Mouse (Mus musculus) forebrain, postnatal 0 days (tissue): Measurements from ENCODE around the gene Rps27rt. TPM values are rescaled to one million over a fixed set of nuclear protein-coding genes. Genes with fewer than 3 reads are reported as not detected.

Experiments used
- ATAC-seq: fragments of 200-750 bp; cut with Nextera tagmentation; 2 replicates; pipeline ENCODE4 v1.8.0; 2017; ENCODE audit warnings: mild to moderate bottlenecking, moderate library complexity
- DNase-seq: peaks from one replicate; pipeline ENCODE4 v3.0.0-alpha.2; 2015
- H3K27ac ChIP-seq: fragments of 300-500 bp; sonication (generic); 2 replicates; pipeline ENCODE4 v1.5.1; 2014; ENCODE audit warnings: low read depth, mild to moderate bottlenecking, antibody characterized with exemption, low read length, moderate library complexity, mixed read lengths
- H3K27me3 ChIP-seq: fragments of 300-500 bp; sonication (generic); 2 replicates; pipeline ENCODE4 v1.6.1; 2014; ENCODE audit warnings: mild to moderate bottlenecking, low read length, mixed read lengths; ENCODE audit not compliant: insufficient read depth
- H3K36me3 ChIP-seq: fragments of 300-500 bp; sonication (generic); 2 replicates; pipeline ENCODE4 v1.6.1; 2014; ENCODE audit warnings: mild to moderate bottlenecking, moderate library complexity; ENCODE audit not compliant: insufficient read depth
- H3K4me1 ChIP-seq: fragments of 300-500 bp; sonication (generic); 2 replicates; pipeline ENCODE4 v1.6.1; 2014; ENCODE audit warnings: antibody characterized with exemption; ENCODE audit not compliant: insufficient read depth
- H3K4me2 ChIP-seq: fragments of 300-500 bp; sonication (generic); 2 replicates; pipeline ENCODE4 v1.6.1; 2014; ENCODE audit warnings: low read depth, mild to moderate bottlenecking, moderate library complexity
- H3K4me3 ChIP-seq: fragments of 300-500 bp; sonication (generic); 2 replicates; pipeline ENCODE4 v1.5.1; 2014; ENCODE audit warnings: low read depth, low read length, mixed read lengths
- H3K9ac ChIP-seq: fragments of 300-500 bp; sonication (generic); 2 replicates; pipeline ENCODE4 v1.6.1; 2014; ENCODE audit warnings: mild to moderate bottlenecking
- H3K9me3 ChIP-seq: fragments of 300-500 bp; sonication (generic); 2 replicates; pipeline ENCODE4 v1.6.1; 2016; ENCODE audit warnings: low read length
- CTCF ChIP-seq: sonication (generic); IDR thresholded peaks from 2 replicates; pipeline ENCODE4 v1.5.1; 2016; ENCODE audit warnings: antibody characterized with exemption, control low read depth, low read depth
- WGBS: fragments of 180-500 bp; shearing (Covaris S2); extraction: QIAGEN DNeasy Blood & Tissue Kit; methylation state at CpG from one replicate; pipeline ENCODE4 v1.1.7; 2014; 5-methylcytosine and 5-hydroxymethylcytosine counted together
- polyA plus RNA-seq: library from polyadenylated mRNA; unstranded; fragments of >200 nt; fragmentation: Nextera tagmentation; extraction: Ambion mirVana; gene quantifications from 2 replicates; pipeline ENCODE4 v1.2.1, GENCODE M21; 2015
- total RNA-seq: library from RNA; depleted of rRNA; stranded (reverse); fragments of >200 nt; gene quantifications from 2 replicates; pipeline ENCODE4 v1.2.3, GENCODE M21; 2014

Gene Rps27rt
- total and polyA plus RNA-seq, 2 experiments from 2014 or later, result 15.0 to 292 TPM

DNA sequence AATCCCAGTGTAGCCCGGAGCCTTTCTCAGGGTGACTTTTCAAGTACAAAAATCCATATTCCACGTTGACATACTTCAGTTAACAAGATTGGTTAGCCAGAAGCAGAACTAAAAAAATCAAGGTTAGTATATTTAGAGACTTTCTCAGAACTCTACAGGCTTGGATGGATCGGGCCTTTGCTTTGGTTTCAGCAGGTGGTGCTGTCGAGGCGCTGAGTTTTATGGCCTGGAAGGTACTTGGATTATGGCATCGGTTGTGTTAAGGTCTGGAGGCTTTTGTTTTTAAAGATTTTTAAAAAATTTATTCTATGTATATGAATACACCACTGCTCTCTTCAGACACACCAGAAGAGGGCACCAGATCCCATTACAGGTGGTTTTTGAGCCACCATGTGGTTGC, 37.0 kb downstream of the Rps27rt start:
- Histone ChIP-seq H3K9me3 (no peaks in the 10 kb centered on the region), H3K4me3 (no peak overlapping the region), H3K27me3 (no peaks in the 10 kb centered on the region), H3K9ac (no peak overlapping the region), H3K4me2 (no peak overlapping the region), H3K36me3 (no peaks in the 10 kb centered on the region), H3K27ac (no peak overlapping the region), H3K4me1 (no peaks in the 10 kb centered on the region)
- no peak for DNase-seq
- WGBS, result 88% methylated on average over 6 of the region's 6 CpGs
- TF ChIP-seq CTCF, result no peak
- no peak for ATAC-seq

DNA sequence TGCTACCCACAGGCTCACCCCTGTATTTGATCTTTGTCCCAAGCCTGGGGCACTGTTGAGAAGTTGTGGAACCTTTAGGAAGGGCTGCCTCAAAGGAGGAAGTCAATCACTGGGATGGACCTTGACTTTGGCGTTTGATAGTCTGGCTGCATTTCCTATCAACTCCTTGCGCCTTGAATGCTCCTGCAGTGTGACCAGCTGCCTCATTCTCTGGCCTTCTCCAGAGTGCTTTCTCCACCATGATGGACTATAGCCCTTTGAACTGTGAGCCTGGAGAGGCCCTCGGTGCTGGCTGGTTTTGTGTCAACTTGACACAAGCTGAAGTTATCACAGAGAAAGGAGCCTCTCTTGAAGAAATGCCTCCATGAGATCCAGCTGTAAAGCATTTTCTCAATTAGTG, 37.9 kb downstream of the Rps27rt start:
- ATAC-seq, result no peak
- TF ChIP-seq CTCF, result no peak
- WGBS, result 97% methylated on average over 3 of the region's 3 CpGs

GRCm38 (mm10) chr9:114936687-114937086, 45.9 kb downstream of the Rps27rt start:
- ATAC-seq, result no peak
- H3K36me3 ChIP-seq, result no peaks in the 10 kb centered on the region
- WGBS, result 84% methylated on average over 2 of the region's 2 CpGs
- no peak overlapping the region for H3K27ac ChIP-seq
- no peaks in the 10 kb centered on the region for H3K9me3 ChIP-seq
- no peak overlapping the region for H3K9ac ChIP-seq
- no peak for TF ChIP-seq CTCF
- H3K4me3 ChIP-seq, result no peak overlapping the region
- H3K27me3 ChIP-seq, result no peaks in the 10 kb centered on the region
- 0 out of 2 replicates have a peak, but pooled peaks cover 4% of the 10 kb centered on the region for H3K4me1 ChIP-seq
- no peak overlapping the region for H3K4me2 ChIP-seq
- no peak for DNase-seq

More for the DNA sequence above, 37.9 kb downstream of the Rps27rt start:
- Histone ChIP-seq H3K9ac (no peak overlapping the region), H3K4me3 (no peak overlapping the region), H3K4me2 (no peak overlapping the region), H3K27me3 (no peaks in the 10 kb centered on the region), H3K27ac (no peak overlapping the region), H3K36me3 (no peaks in the 10 kb centered on the region), H3K9me3 (no peaks in the 10 kb centered on the region), H3K4me1 (no peaks in the 10 kb centered on the region)
- no peak for DNase-seq

- ATAC-seq (no peak), DNase-seq (no peak)
- Histone ChIP-seq H3K4me3 (no peak overlapping the region), H3K36me3 (no peaks in the 10 kb centered on the region), H3K27ac (no peak overlapping the region), H3K27me3 (no peaks in the 10 kb centered on the region), H3K4me1 (0 out of 2 replicates have a peak, but pooled peaks cover 4% of the 10 kb centered on the region), H3K4me2 (no peak overlapping the region), H3K9ac (no peak overlapping the region), H3K9me3 (no peaks in the 10 kb centered on the region)
- 79% methylated on average over 4 of the region's 4 CpGs for WGBS
- no peak for TF ChIP-seq CTCF
These were observed 47.2 kb downstream of the Rps27rt start for GRCm38 (mm10) chr9:114935321-114935720.

DNA sequence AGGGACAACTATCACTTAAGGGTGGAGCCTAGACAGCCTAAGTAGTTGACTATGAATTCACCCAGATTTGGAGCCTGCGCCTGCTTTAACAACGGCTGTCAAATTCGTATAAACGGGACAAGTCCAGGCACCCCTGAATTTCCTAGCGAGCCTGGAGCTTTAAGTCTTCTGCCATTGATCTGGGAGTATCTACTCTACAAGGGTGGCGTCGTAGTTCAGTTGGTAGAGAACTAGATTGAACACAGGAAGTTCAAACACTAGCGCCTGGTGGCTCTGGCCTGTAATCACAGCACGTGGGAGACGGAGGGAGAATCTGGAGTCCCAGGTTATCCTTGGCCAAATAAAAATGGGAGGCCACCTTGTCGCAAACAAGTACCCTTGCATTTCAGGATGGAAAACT, 48.3 kb downstream of the Rps27rt start:
- TF ChIP-seq CTCF, result no peak
- ATAC-seq, result no peak
- WGBS, result 70% methylated on average over 11 of the region's 11 CpGs
- Histone ChIP-seq H3K9ac (peak overlapping the region; percentile 73; the same call in 1 of the 2 replicates), H3K4me2 (peak overlapping the region; percentile 96), H3K4me1 (0 out of 2 replicates have a peak, but pooled peaks cover 4% of the 10 kb centered on the region), H3K36me3 (no peaks in the 10 kb centered on the region), H3K4me3 (peak overlapping the region; percentile 73), H3K9me3 (no peaks in the 10 kb centered on the region), H3K27ac (no peak overlapping the region), H3K27me3 (no peaks in the 10 kb centered on the region)
- DNase-seq, result no peak

- Histone ChIP-seq H3K9me3 (no peaks in the 10 kb centered on the region), H3K36me3 (no peaks in the 10 kb centered on the region), H3K27me3 (no peaks in the 10 kb centered on the region), H3K4me2 (peak within 1 kb of the TSS; percentile 96), H3K9ac (peak within 1 kb of the TSS; percentile 73), H3K4me1 (0 out of 2 replicates have a peak, but pooled peaks cover 4% of the 10 kb centered on the region), H3K4me3 (peak within 1 kb of the TSS; percentile 73), H3K27ac (peak within 1 kb of the TSS; percentile 70)
- DNase-seq, result peak; percentile 88
- under 1% methylated on average over 28 of the region's 30 CpGs for WGBS
- ATAC-seq, result peak; percentile 97
- no peak for TF ChIP-seq CTCF
These were observed 48.8 kb downstream of the Rps27rt start, which contains the start of gene Gpd1l for GRCm38 (mm10) chr9:114933723-114934171. TSS of gene Gpd1l (minus strand) at chr9:114933987.

DNA sequence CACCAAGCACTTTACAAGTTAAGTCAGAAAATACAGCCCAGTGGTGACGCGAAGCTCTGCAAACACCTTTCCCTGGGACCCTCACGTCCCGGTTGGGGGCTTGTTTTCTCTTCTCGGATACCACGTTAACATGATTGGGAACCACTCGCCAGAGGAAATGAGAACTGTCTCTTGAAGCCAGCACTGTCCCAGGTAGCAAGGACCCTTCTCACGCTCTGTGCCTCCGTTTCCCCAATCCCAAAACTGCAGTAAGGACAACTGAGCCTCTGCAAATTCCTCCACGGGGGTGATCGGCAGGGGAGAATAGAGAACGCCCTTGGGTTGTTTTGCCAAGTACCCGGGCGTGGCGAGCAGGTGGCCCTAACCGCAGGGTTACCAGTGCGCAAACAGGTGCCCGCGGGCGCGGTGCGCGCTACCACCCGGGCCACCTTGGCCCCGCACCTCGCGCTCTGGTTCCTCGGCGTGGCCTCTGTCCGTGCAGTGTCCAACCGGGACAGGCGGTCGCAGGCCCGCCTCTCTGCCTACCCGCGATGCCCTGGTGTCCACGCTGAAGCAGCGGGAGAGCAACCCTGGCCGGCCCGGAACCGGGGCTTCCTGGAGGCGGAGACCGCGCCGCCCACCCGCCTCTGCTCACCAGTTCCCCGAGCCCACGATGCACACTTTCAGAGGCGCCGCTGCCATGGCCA, 49.4 kb downstream of the Rps27rt start:
- TF ChIP-seq CTCF, result no peak
- no peaks in the 10 kb centered on the region for H3K9me3 ChIP-seq
- no peaks in the 10 kb centered on the region for H3K27me3 ChIP-seq
- H3K4me1 ChIP-seq, result 0 out of 2 replicates have a peak, but pooled peaks cover 4% of the 10 kb centered on the region
- ATAC-seq, result no peak; the same call in 1 of the 2 replicates
- H3K4me2 ChIP-seq, result peak overlapping the region; percentile 96
- WGBS, result under 1% methylated on average over 50 of the region's 50 CpGs
- peak overlapping the region; percentile 73 for H3K9ac ChIP-seq
- H3K27ac ChIP-seq, result peak overlapping the region; percentile 70
- H3K36me3 ChIP-seq, result no peaks in the 10 kb centered on the region
- H3K4me3 ChIP-seq, result peak overlapping the region; percentile 73
- peak; percentile 54 for DNase-seq
